Mouse (Mus musculus) neural tube, embryonic 11.5 days (tissue): Measurements from ENCODE around the gene Ndufs2. TPM values are rescaled to one million over a fixed set of nuclear protein-coding genes. Genes with fewer than 3 reads are reported as not detected.

Source experiments
- ATAC-seq: fragments of 200-750 bp; cut with Nextera tagmentation; 2 replicates; pipeline ENCODE4 v1.8.0; 2017; ENCODE audit warnings: moderate number of reproducible peaks, mild to moderate bottlenecking, moderate TSS enrichment, moderate library complexity; ENCODE audit not compliant: insufficient read depth, low FRiP score, low TSS enrichment
- DNase-seq: peaks from one replicate; pipeline ENCODE4 v3.0.0-alpha.2; 2015; ENCODE audit warnings: low spot score
- H3K27ac ChIP-seq: fragments of 300-500 bp; sonication (generic); 2 replicates; pipeline ENCODE4 v1.5.1; 2014; ENCODE audit warnings: low read depth, mild to moderate bottlenecking, low read length
- H3K27me3 ChIP-seq: fragments of 300-500 bp; sonication (generic); 2 replicates; pipeline ENCODE4 v1.6.1; 2014; ENCODE audit warnings: mild to moderate bottlenecking, low read length, mixed read lengths; ENCODE audit not compliant: control insufficient read depth, insufficient read depth
- H3K36me3 ChIP-seq: fragments of 300-500 bp; sonication (generic); 2 replicates; pipeline ENCODE4 v1.6.1; 2014; ENCODE audit warnings: mild to moderate bottlenecking, low read length, moderate library complexity, mixed read lengths; ENCODE audit not compliant: control insufficient read depth, insufficient read depth
- H3K4me1 ChIP-seq: fragments of 300-500 bp; sonication (generic); 2 replicates; pipeline ENCODE4 v1.6.1; 2014; ENCODE audit warnings: low read length, mixed read lengths; ENCODE audit not compliant: control insufficient read depth, insufficient read depth
- H3K4me2 ChIP-seq: fragments of 300-500 bp; sonication (generic); 2 replicates; pipeline ENCODE4 v1.6.1; 2014; ENCODE audit warnings: low read depth, mild to moderate bottlenecking, moderate library complexity
- H3K4me3 ChIP-seq: fragments of 300-500 bp; sonication (generic); 2 replicates; pipeline ENCODE4 v1.5.1; 2014; ENCODE audit warnings: low read depth, low read length
- H3K9ac ChIP-seq: fragments of 300-500 bp; sonication (generic); 2 replicates; pipeline ENCODE4 v1.6.1; 2014; ENCODE audit warnings: mild to moderate bottlenecking, low read length
- H3K9me3 ChIP-seq: fragments of 300-500 bp; sonication (generic); 2 replicates; pipeline ENCODE4 v1.6.1; 2016; ENCODE audit warnings: low read length; ENCODE audit not compliant: control insufficient read depth
- WGBS: fragments of 180-500 bp; shearing (Covaris S2); extraction: QIAGEN DNeasy Blood & Tissue Kit; methylation state at CpG from one replicate; pipeline ENCODE4 v1.1.7; 2014; 5-methylcytosine and 5-hydroxymethylcytosine counted together
- polyA plus RNA-seq: library from polyadenylated mRNA; unstranded; fragments of >200 nt; fragmentation: Nextera tagmentation; extraction: Ambion mirVana; gene quantifications from 2 replicates; pipeline ENCODE4 v1.2.1, GENCODE M21; 2014

Gene Ndufs2
- polyA plus RNA-seq, 1 experiment from 2014 or later: 286 TPM

- peaks cover 30% of the 10 kb centered on the region for H3K4me1 ChIP-seq
- DNase-seq: no peak
- H3K4me2 ChIP-seq: peak overlapping the region; percentile 36
- ATAC-seq: no peak
- H3K9ac ChIP-seq: 0 out of 2 replicates have a peak overlapping the region, but pooled peaks have one; percentile 14
- H3K36me3 ChIP-seq: no peaks in the 10 kb centered on the region
- WGBS: 61% methylated on average over 17 of the region's 17 CpGs
- H3K27ac ChIP-seq: 0 out of 2 replicates have a peak overlapping the region, but pooled peaks have one; percentile 39
- H3K9me3 ChIP-seq: no peaks in the 10 kb centered on the region
- no peaks in the 10 kb centered on the region for H3K27me3 ChIP-seq
- H3K4me3 ChIP-seq: 0 out of 2 replicates have a peak overlapping the region, but pooled peaks have one; percentile 22
Observed at GRCm38 (mm10) chr1:171252415-171252814, 1.2 kb upstream of the Ndufs2 start.

DNA sequence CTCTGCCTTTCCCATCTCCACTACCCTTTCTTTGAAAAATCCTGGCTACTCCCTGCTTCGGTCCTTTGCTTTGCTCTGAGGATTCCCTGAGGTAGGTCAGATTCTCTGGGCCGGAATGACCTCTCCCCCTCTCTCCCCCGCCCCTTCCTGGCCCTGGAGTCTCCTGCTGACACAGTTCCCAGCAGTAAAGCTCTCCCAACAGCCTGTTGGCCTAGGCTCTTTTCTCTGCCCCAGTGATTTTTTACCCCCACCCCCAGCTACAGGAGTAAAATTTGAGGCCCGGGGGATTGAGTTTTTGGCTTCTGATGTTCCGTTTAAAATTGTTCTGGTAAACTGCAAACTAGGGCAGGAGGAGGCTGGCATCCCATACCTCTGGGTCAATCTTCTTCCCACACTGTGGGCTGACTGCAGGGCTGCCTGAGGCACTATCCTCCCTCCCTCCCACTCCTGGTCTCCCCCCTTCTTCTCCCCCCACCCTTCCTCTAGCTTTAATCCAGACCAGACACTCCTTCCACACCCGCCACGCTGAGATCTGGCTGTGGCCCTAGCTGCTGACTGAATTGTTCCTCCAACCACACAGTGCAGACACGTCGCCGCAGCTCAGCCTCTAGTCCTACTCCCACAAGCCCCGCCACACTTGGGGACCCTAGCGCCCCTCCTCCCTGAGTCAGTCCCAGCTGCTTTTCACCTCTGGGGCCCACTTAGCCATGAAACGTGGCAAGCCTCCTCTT lies 571 bp upstream of the Ndufs2 start:
- no peak for ATAC-seq
- H3K27me3 ChIP-seq: no peaks in the 10 kb centered on the region
- DNase-seq: peak; percentile 40
- H3K36me3 ChIP-seq: no peaks in the 10 kb centered on the region
- peaks cover 30% of the 10 kb centered on the region for H3K4me1 ChIP-seq
- H3K27ac ChIP-seq: peak overlapping the region; percentile 44; the same call in 1 of the 2 replicates
- H3K9me3 ChIP-seq: no peaks in the 10 kb centered on the region
- peak overlapping the region; percentile 50 for H3K4me2 ChIP-seq
- 2% methylated on average over 13 of the region's 13 CpGs for WGBS
- H3K9ac ChIP-seq: 0 out of 2 replicates have a peak overlapping the region, but pooled peaks have one; percentile 14
- H3K4me3 ChIP-seq: peak overlapping the region; percentile 22; the same call in 1 of the 2 replicates

GRCm38 (mm10) chr1:171249913-171250600 lies 1.1 kb downstream of the Ndufs2 start, which contains the start of gene Adamts4:
Gene Adamts4 (plus strand): TSS chr1:171250421.
- Histone ChIP-seq H3K9me3 (no peaks in the 10 kb centered on the region), H3K4me1 (peaks cover 37% of the 10 kb centered on the region), H3K27me3 (no peaks in the 10 kb centered on the region), H3K4me3 (peak within 1 kb of the TSS; percentile 22), H3K36me3 (no peaks in the 10 kb centered on the region), H3K27ac (peak within 1 kb of the TSS; percentile 35; the same call in 1 of the 2 replicates), H3K4me2 (peak within 1 kb of the TSS; percentile 50), H3K9ac (peak within 1 kb of the TSS; percentile 44)
- 13% methylated on average over 5 of the region's 5 CpGs for WGBS
- no peak for ATAC-seq
- peak; percentile 49 for DNase-seq

DNA sequence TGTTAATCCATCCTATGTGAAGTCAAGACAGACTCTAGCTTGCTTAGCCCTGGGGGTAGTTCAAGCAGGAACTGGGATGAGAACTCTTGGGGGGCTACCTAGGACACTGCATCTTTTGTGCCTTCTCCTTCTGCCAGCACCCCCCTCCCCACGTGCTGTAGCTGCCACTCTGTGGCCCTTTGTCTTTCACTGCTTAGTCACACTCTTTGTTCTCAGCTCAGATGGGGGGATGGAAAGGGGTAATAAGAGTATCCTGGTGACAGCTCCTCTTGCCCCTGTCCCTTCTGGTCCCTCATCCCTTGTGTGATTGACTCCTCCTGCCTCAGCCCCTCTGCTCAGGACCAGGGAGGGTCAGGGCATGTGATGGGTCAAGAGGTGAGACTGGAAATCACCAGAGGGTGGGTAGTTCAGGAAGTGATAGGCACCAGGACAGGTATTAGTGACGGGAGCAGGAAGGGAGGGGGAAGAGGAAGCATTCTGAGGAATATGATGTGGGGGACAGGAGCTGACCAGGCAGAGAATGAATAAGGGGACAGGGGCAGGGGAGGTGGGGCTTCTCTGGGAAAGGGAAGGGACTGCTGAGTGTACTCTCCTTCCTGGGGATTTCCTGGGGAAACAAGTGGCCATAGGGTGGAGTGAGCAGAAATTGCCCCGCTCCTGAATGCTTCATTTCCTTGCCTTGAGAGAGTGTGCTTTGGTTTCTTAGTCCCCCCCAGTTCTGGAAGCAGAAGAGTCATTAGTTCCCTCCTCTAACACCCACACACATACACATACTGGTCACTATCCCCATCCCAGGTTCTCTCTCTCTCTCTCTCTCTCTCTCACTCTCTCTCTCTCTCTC lies 2.6 kb downstream of the Ndufs2 start:
- Histone ChIP-seq H3K27ac (no peak overlapping the region; the same call in 1 of the 2 replicates), H3K36me3 (no peaks in the 10 kb centered on the region), H3K4me3 (no peak overlapping the region), H3K9me3 (no peaks in the 10 kb centered on the region), H3K27me3 (no peaks in the 10 kb centered on the region), H3K4me2 (no peak overlapping the region; the same call in 1 of the 2 replicates), H3K9ac (no peak overlapping the region), H3K4me1 (peaks cover 37% of the 10 kb centered on the region)
- DNase-seq: peak; percentile 26
- ATAC-seq: no peak
- 41% methylated on average over 3 of the region's 3 CpGs for WGBS

- no peak for ATAC-seq
- WGBS: 23% methylated on average over 4 of the region's 4 CpGs
- no peak overlapping the region for H3K9ac ChIP-seq
Observed at GRCm38 (mm10) chr1:171247916-171248315, 3.3 kb downstream of the Ndufs2 start.

DNA sequence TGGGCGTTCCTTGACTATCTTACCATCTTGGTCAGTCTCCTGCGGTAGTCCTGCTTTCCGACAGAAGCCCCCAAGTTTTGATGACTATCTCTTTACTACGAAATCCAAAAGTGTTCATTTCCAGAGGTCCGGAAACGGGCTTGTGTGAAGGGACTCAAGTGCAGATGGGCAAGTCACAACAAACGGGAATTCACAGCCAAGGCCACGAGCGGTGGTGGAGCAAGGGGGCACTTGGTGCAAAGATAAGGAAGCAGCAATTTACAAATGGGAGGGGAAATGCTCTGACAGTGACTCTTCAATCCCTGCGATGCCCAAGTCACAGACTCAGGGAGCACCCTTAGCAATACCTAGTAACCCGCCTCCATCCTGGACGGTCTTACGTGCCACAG lies 3.7 kb downstream of the Ndufs2 start:
- peaks cover 36% of the 10 kb centered on the region for H3K4me1 ChIP-seq
- H3K27ac ChIP-seq: 0 out of 2 replicates have a peak overlapping the region, but pooled peaks have one; percentile 30
- WGBS: 10% methylated on average over 13 of the region's 13 CpGs

More at GRCm38 (mm10) chr1:171247916-171248315, 3.3 kb downstream of the Ndufs2 start:
- H3K27me3 ChIP-seq: no peaks in the 10 kb centered on the region
- H3K9me3 ChIP-seq: no peaks in the 10 kb centered on the region
- DNase-seq: no peak
- peak overlapping the region; percentile 56; the same call in 1 of the 2 replicates for H3K27ac ChIP-seq
- no peak overlapping the region for H3K4me3 ChIP-seq
- peaks cover 37% of the 10 kb centered on the region for H3K4me1 ChIP-seq
- no peaks in the 10 kb centered on the region for H3K36me3 ChIP-seq
- H3K4me2 ChIP-seq: peak overlapping the region; percentile 17

DNA sequence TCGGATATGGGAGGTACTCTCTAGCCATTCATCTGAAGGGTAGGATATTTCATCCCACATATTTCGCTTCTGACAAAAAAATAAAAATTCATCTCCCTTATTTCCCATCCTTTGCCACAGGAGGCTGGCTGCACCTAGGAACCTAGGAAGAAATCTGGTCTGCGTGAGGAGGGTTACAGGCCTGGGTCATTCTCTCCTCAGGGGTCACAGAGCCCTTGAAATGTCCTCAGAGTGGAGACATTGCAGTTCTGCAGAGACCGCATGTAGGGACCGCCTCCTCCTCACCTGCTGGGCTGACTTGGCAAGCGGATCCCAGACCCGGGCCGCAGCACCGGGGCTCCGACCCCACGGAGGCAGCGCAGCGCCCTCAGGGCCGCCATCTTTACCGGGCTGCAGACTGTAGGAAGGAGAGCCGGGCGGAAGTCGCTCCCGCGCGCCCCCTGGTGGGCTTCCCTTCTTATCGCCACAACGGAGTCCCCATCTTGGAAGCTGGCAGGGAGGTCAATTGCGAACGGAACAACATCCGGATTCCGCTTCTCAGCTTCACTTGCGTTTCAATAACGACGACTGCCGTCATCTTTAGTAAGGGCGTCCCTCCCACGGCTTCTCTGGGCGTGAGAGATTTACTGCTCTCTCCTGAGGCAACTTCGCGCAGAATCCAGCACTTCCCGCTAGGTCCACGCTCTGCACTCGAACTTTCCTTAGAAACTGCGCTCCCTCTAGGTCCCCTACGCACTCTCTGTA lies 4.3 kb downstream of the Ndufs2 start:
- ATAC-seq: peak; percentile 88
- under 1% methylated on average over 41 of the region's 41 CpGs for WGBS
- DNase-seq: peak; percentile 97

More for the DNA sequence above, 3.7 kb downstream of the Ndufs2 start:
- H3K4me2 ChIP-seq: peak overlapping the region; percentile 44
- H3K36me3 ChIP-seq: no peaks in the 10 kb centered on the region
- H3K4me3 ChIP-seq: peak overlapping the region; percentile 82
- H3K9ac ChIP-seq: peak overlapping the region; percentile 48
- ATAC-seq (peak; percentile 14), DNase-seq (no peak)
- no peaks in the 10 kb centered on the region for H3K9me3 ChIP-seq
- H3K27me3 ChIP-seq: no peaks in the 10 kb centered on the region

More for the DNA sequence above, 4.3 kb downstream of the Ndufs2 start:
- Histone ChIP-seq H3K27ac (0 out of 2 replicates have a peak overlapping the region, but pooled peaks have one; percentile 42), H3K4me1 (peaks cover 30% of the 10 kb centered on the region), H3K9me3 (no peaks in the 10 kb centered on the region), H3K4me3 (peak overlapping the region; percentile 82), H3K4me2 (peak overlapping the region; percentile 84), H3K9ac (peak overlapping the region; percentile 93), H3K27me3 (no peaks in the 10 kb centered on the region), H3K36me3 (no peaks in the 10 kb centered on the region)
